Mouse (Mus musculus) adipocyte (in vitro differentiated cells): ENCODE data around the gene Mtif3.

ENCODE experiments used
- DNase-seq: peaks from one replicate; pipeline ENCODE4 v3.0.0-alpha.2; 2016; ENCODE audit warnings: low spot score

The Mtif3 gene

GRCm38 (mm10) chr5:146914088-146914766 is 49.4 kb downstream of the Mtif3 start:
- DNase-seq = peak; percentile 67

GRCm38 (mm10) chr5:146913355-146913754 is 50.2 kb downstream of the Mtif3 start:
- DNase-seq = no peak

GRCm38 (mm10) chr5:146912206-146912605 is 51.4 kb downstream of the Mtif3 start:
- DNase-seq = no peak

- no peak for DNase-seq
Measured at GRCm38 (mm10) chr5:146908629-146909028, 55.0 kb downstream of the Mtif3 start.

- DNase-seq = no peak
Measured at GRCm38 (mm10) chr5:146907533-146907932, 56.1 kb downstream of the Mtif3 start.

GRCm38 (mm10) chr5:146905486-146906172 is 58.0 kb downstream of the Mtif3 start:
- DNase-seq = peak; percentile 87

GRCm38 (mm10) chr5:146904404-146904803 is 59.2 kb downstream of the Mtif3 start:
- peak; percentile 93 for DNase-seq
